8 mouse cellular contexts compared by ENCODE assay signal in genomic region chr11:114726965-114727825, GRCm38 (mm10). TPM values are rescaled to one million over a fixed set of nuclear protein-coding genes. Genes with fewer than 3 reads are reported as not detected.
DNase-seq lines count a peak whose midpoint lies in the region; ATAC-seq and TF ChIP-seq lines count a peak whose summit lies in the region.

Dnaic2 (plus strand) TSS chr11:114727408.

- H3K4me3 ChIP-seq in CH12.LX (replicated peaks in 1 of 3; ENCODE audit: low read depth in 2 of 3, low read length in 2 of 3, poor library complexity in 1 of 3): peak within 1 kb of the TSS in 1 of 3 experiments; percentile 26
- H3K4me3 ChIP-seq in forebrain, embryonic 11.5 days (ENCODE audit: low read depth, low read length): peak within 1 kb of the TSS; percentile 30
- H3K4me3 ChIP-seq in heart, embryonic 14.5 days (ENCODE audit: control insufficient read depth in 1 of 2, insufficient read depth in 1 of 2, low read depth in 1 of 2, low read length in 2 of 2): peak within 1 kb of the TSS; percentile 29 to 38
- H3K4me3 ChIP-seq in liver, embryonic 15.5 days (replicated peaks): peak within 1 kb of the TSS; percentile 21; the same call in 1 of the 2 replicates
- peak within 1 kb of the TSS; percentile 33 for H3K4me3 ChIP-seq in neural tube, embryonic 13.5 days

- TF ChIP-seq POLR2A in CH12.LX (IDR thresholded peaks at IDR 0.05; ENCODE audit: low read depth, low read length): no peak

- H3K79me2 ChIP-seq in CH12.LX (replicated peaks; ENCODE audit: control insufficient read depth, extremely low read depth, insufficient read depth, poor library complexity, severe bottlenecking): no peaks in the 10 kb centered on the region

- H3K27ac ChIP-seq in CH12.LX (ENCODE audit: insufficient read depth, low read depth): no peak within 1 kb of the TSS
- H3K27ac ChIP-seq in forebrain, embryonic 11.5 days (ENCODE audit: low read depth, low read length): no peak within 1 kb of the TSS
- no peak within 1 kb of the TSS for H3K27ac ChIP-seq in heart, embryonic 14.5 days (replicated peaks in 1 of 2; ENCODE audit: control insufficient read depth in 1 of 2, insufficient read depth in 1 of 2, low read depth in 2 of 2, low read length in 2 of 2)
- no peak within 1 kb of the TSS for H3K27ac ChIP-seq in liver, embryonic 15.5 days (replicated peaks)
- peak within 1 kb of the TSS; percentile 59; the same call in 1 of the 2 replicates for H3K27ac ChIP-seq in neural tube, embryonic 13.5 days (replicated peaks)

- H3K4me2 ChIP-seq in CH12.LX (ENCODE audit: insufficient read depth, low read depth, poor library complexity, severe bottlenecking): peak within 1 kb of the TSS; percentile 64
- H3K4me2 ChIP-seq in forebrain, embryonic 11.5 days (ENCODE audit: low read depth, low read length, severe bottlenecking): peak within 1 kb of the TSS; percentile 50
- H3K4me2 ChIP-seq in heart, embryonic 14.5 days (ENCODE audit: low read length): peak within 1 kb of the TSS; percentile 64
- peak within 1 kb of the TSS; percentile 57 for H3K4me2 ChIP-seq in liver, embryonic 15.5 days
- peak within 1 kb of the TSS; percentile 64 for H3K4me2 ChIP-seq in neural tube, embryonic 13.5 days

- peak; percentile 88 for ATAC-seq in forebrain, embryonic 11.5 days (replicated peaks; ENCODE audit: low FRiP score)
- ATAC-seq in heart, embryonic 14.5 days (ENCODE audit: insufficient number of reproducible peaks, insufficient read depth, low FRiP score, low read depth): peak; percentile 72
- ATAC-seq in liver, embryonic 15.5 days (ENCODE audit: insufficient read depth): no peak
- peak; percentile 84 for ATAC-seq in neural tube, embryonic 13.5 days (ENCODE audit: low read depth)
- no peak for ATAC-seq in erythroid progenitor cell, adult 5-6 weeks (replicated peaks; ENCODE audit: low FRiP score, poor library complexity, severe bottlenecking)

- H3K4me1 ChIP-seq in CH12.LX (ENCODE audit: control insufficient read depth in 1 of 2, insufficient read depth in 2 of 2): peaks cover 15 to 17% of the 10 kb centered on the region in 2 experiments
- no peaks in the 10 kb centered on the region for H3K4me1 ChIP-seq in forebrain, embryonic 11.5 days (replicated peaks; ENCODE audit: control insufficient read depth, insufficient read depth, low read length)
- H3K4me1 ChIP-seq in heart, embryonic 14.5 days (ENCODE audit: control insufficient read depth in 2 of 2, insufficient read depth in 2 of 2, low read length in 2 of 2): peaks cover 8 to 15% of the 10 kb centered on the region in 2 experiments
- H3K4me1 ChIP-seq in liver, embryonic 15.5 days (replicated peaks): peaks cover 20% of the 10 kb centered on the region; the same call in 1 of the 2 replicates
- peaks cover 34% of the 10 kb centered on the region for H3K4me1 ChIP-seq in neural tube, embryonic 13.5 days (replicated peaks)

- 11% methylated on average over 34 of the region's 34 CpGs for WGBS in forebrain, embryonic 11.5 days
- 11% methylated on average over 34 of the region's 34 CpGs for WGBS in heart, embryonic 14.5 days
- 9% methylated on average over 34 of the region's 34 CpGs for WGBS in liver, embryonic 15.5 days (ENCODE audit: insufficient replicate concordance)
- 9% methylated on average over 34 of the region's 34 CpGs for WGBS in neural tube, embryonic 13.5 days

- peaks cover 8% of the 10 kb centered on the region for H3K9me3 ChIP-seq in CH12.LX (replicated peaks; ENCODE audit: low read length)
- H3K9me3 ChIP-seq in forebrain, embryonic 11.5 days (ENCODE audit: control insufficient read depth, low read length): no peaks in the 10 kb centered on the region
- 0 out of 2 replicates have a peak, but pooled peaks cover 2% of the 10 kb centered on the region for H3K9me3 ChIP-seq in heart, embryonic 14.5 days (ENCODE audit: control insufficient read depth, low read length)
- H3K9me3 ChIP-seq in liver, embryonic 15.5 days (replicated peaks): no peaks in the 10 kb centered on the region
- no peaks in the 10 kb centered on the region for H3K9me3 ChIP-seq in neural tube, embryonic 13.5 days

- no peak for TF ChIP-seq RAD21 in CH12.LX (IDR thresholded peaks at IDR 0.05; ENCODE audit: low read depth, low read length)

- DNase-seq in CH12.LX (ENCODE audit: extremely low read depth): no peak
- DNase-seq in brain, adult 2 months (ENCODE audit: low read depth, low spot score): peak; percentile 88
- peak; percentile 85 for DNase-seq in forebrain, embryonic 11.5 days (ENCODE audit: low spot score)
- DNase-seq in kidney, postnatal 14 days: peak; percentile 81

- H3K27me3 ChIP-seq in CH12.LX (replicated peaks): peaks cover 23% of the 10 kb centered on the region
- no peaks in the 10 kb centered on the region for H3K27me3 ChIP-seq in forebrain, embryonic 11.5 days (ENCODE audit: control insufficient read depth, insufficient read depth, low read length)
- H3K27me3 ChIP-seq in heart, embryonic 14.5 days (ENCODE audit: control insufficient read depth, insufficient read depth, low read length): no peaks in the 10 kb centered on the region
- peaks cover 19% of the 10 kb centered on the region for H3K27me3 ChIP-seq in liver, embryonic 15.5 days
- no peaks in the 10 kb centered on the region for H3K27me3 ChIP-seq in neural tube, embryonic 13.5 days

- H3K36me3 ChIP-seq in CH12.LX (replicated peaks in 1 of 2; ENCODE audit: control insufficient read depth in 1 of 2, insufficient read depth in 1 of 2, low read length in 1 of 2): no peaks in the 10 kb centered on the region
- no peaks in the 10 kb centered on the region for H3K36me3 ChIP-seq in forebrain, embryonic 11.5 days (ENCODE audit: control insufficient read depth, insufficient read depth, low read length)
- no peaks in the 10 kb centered on the region for H3K36me3 ChIP-seq in heart, embryonic 14.5 days (ENCODE audit: control insufficient read depth, insufficient read depth, low read length)
- no peaks in the 10 kb centered on the region for H3K36me3 ChIP-seq in liver, embryonic 15.5 days (replicated peaks)
- H3K36me3 ChIP-seq in neural tube, embryonic 13.5 days: no peaks in the 10 kb centered on the region

- TF ChIP-seq CTCF in CH12.LX (conservative IDR thresholded peaks at IDR 0.05 in 1 of 2, IDR thresholded peaks at IDR 0.05 in 1 of 2; ENCODE audit: low read depth in 2 of 2, low read length in 2 of 2): no peak

- TF ChIP-seq EP300 in CH12.LX (IDR thresholded peaks at IDR 0.05; ENCODE audit: low read length): no peak

- dilution Hi-C loops in CH12.LX (cut with MboI; ENCODE audit: extremely low pct_ligation_motif_present, extremely low pct_unique_long_range_greater_than_20kb, low sequenced_read_pairs): no loop called here

- in situ Hi-C loops in CH12.LX (cut with MboI; ENCODE audit: low pct_ligation_motif_present, low pct_unique_long_range_greater_than_20kb, low sequenced_read_pairs): no loop called here

- H3K9ac ChIP-seq in CH12.LX (ENCODE audit: insufficient read depth, low read depth): no peak within 1 kb of the TSS
- H3K9ac ChIP-seq in forebrain, embryonic 11.5 days (ENCODE audit: low read length): peak within 1 kb of the TSS; percentile 35; the same call in 1 of the 2 replicates
- peak within 1 kb of the TSS; percentile 28 for H3K9ac ChIP-seq in heart, embryonic 14.5 days (ENCODE audit: low read length)
- H3K9ac ChIP-seq in liver, embryonic 15.5 days: no peak within 1 kb of the TSS
- H3K9ac ChIP-seq in neural tube, embryonic 13.5 days: peak within 1 kb of the TSS; percentile 60

TF ChIP-seq in CH12.LX, 34 proteins besides CTCF, POLR2A, EP300 and RAD21 (continues in another document):
- TF ChIP-seq MEF2A (IDR thresholded peaks at IDR 0.05; ENCODE audit: borderline replicate concordance, low read depth, low read length): no peak
- TF ChIP-seq ELF1 (IDR thresholded peaks at IDR 0.05; ENCODE audit: low read depth, low read length): peak; percentile 51; the same call in 1 of the 2 replicates
- TF ChIP-seq MXI1 (IDR thresholded peaks at IDR 0.05; ENCODE audit: low read depth, low read length): peak; percentile 88
- TF ChIP-seq POLR2AphosphoS2 (IDR thresholded peaks at IDR 0.05; ENCODE audit: low read depth, low read length): no peak
- TF ChIP-seq BHLHE40 (IDR thresholded peaks at IDR 0.05; ENCODE audit: low read depth, low read length): peak; percentile 85
- TF ChIP-seq IRF4 (IDR thresholded peaks at IDR 0.05; ENCODE audit: low read depth, low read length): no peak
- TF ChIP-seq MAFK (IDR thresholded peaks at IDR 0.05; ENCODE audit: insufficient replicate concordance, low read length): no peak
- TF ChIP-seq USF2 (conservative IDR thresholded peaks at IDR 0.05; ENCODE audit: low read depth, low read length): peak; percentile 61
- no peak for TF ChIP-seq JUND (conservative IDR thresholded peaks at IDR 0.05; ENCODE audit: low read depth, low read length)
- TF ChIP-seq MAZ (IDR thresholded peaks at IDR 0.05; ENCODE audit: low read depth, low read length): no peak
- TF ChIP-seq ZMIZ1 (IDR thresholded peaks at IDR 0.05; ENCODE audit: low read depth, low read length): no peak
- no peak for TF ChIP-seq ZNF384 (IDR thresholded peaks at IDR 0.05; ENCODE audit: low read depth, low read length)
- TF ChIP-seq JUN (IDR thresholded peaks at IDR 0.05; ENCODE audit: insufficient read depth, low read depth, low read length): no peak
- TF ChIP-seq NELFE (IDR thresholded peaks at IDR 0.05; ENCODE audit: low read depth, low read length): no peak
- TF ChIP-seq ZC3H11A (IDR thresholded peaks at IDR 0.05; ENCODE audit: low read depth, low read length): no peak
- no peak for TF ChIP-seq KAT2A (IDR thresholded peaks at IDR 0.05; ENCODE audit: insufficient replicate concordance, low read length)
- no peak for TF ChIP-seq GABPA (IDR thresholded peaks at IDR 0.05; ENCODE audit: insufficient replicate concordance, low read depth, low read length)
- no peak for TF ChIP-seq PAX5 (IDR thresholded peaks at IDR 0.05; ENCODE audit: low read length)
- TF ChIP-seq MAX (IDR thresholded peaks at IDR 0.05; ENCODE audit: low read length): peak; percentile 67; the same call in 1 of the 2 replicates
- no peak for TF ChIP-seq ETS1 (conservative IDR thresholded peaks at IDR 0.05; ENCODE audit: low read depth, low read length)
- no peak for TF ChIP-seq TCF12 (IDR thresholded peaks at IDR 0.05; ENCODE audit: low read depth, low read length)

RNA-seq across cellular contexts. Expression of gene Dnaic2, which starts in this region (rescaled TPM):
- 0.17 and 0.59 TPM in 2 replicates for total RNA-seq in CH12.LX (2012; rRNA removed)
- 0.93 and 1.2 TPM in 2 replicates for total RNA-seq in CH12.LX (2014; rRNA removed)
- polyA plus RNA-seq in CH12.LX (2012; ENCODE audit: insufficient read length, low read depth): 0.45 and 0.83 TPM in 2 replicates
- polyA plus RNA-seq in forebrain, embryonic 11.5 days (2014; fragmentation: Nextera tagmentation; extraction: Ambion mirVana): 0.96 and 1.1 TPM in 2 replicates
- 0.35 TPM in 1 of 2 replicates, not detected in the other for polyA plus RNA-seq in heart, embryonic 14.5 days (2014; fragmentation: Nextera tagmentation; extraction: Ambion mirVana)
- polyA plus RNA-seq in liver, embryonic 15.5 days (2015; fragmentation: Nextera tagmentation; extraction: Ambion mirVana): 0.18 and 0.56 TPM in 2 replicates
- 2.9 TPM in 2 replicates for polyA plus RNA-seq in neural tube, embryonic 13.5 days (2015; fragmentation: Nextera tagmentation; extraction: Ambion mirVana)
- total RNA-seq in erythroid progenitor cell, adult 5-6 weeks (2015; ENCODE audit: low replicate concordance): not detected in 2 replicates
- not detected in 2 replicates for total RNA-seq in erythroid progenitor cell, adult 5-6 weeks (2017; ENCODE audit: low replicate concordance)

Comparison
In these comparisons a context has a peak if more than half of its experiments do, and no peak if none do; other contexts are left out.
1. Peak in ATAC-seq, H3K4me3 ChIP-seq, H3K9ac ChIP-seq and H3K4me2 ChIP-seq in heart, embryonic 14.5 days; RNA of the gene not detected or under 1 TPM.
2. H3K9ac ChIP-seq: peak in forebrain, embryonic 11.5 days (single experiment) and neural tube, embryonic 13.5 days (single experiment); none in CH12.LX (single experiment) and liver, embryonic 15.5 days (single experiment).
3. ATAC-seq: peak in forebrain, embryonic 11.5 days (single experiment) and neural tube, embryonic 13.5 days (single experiment); none in liver, embryonic 15.5 days (single experiment) and erythroid progenitor cell, adult 5-6 weeks (single experiment).
4. Peak in every context shown above with its lines, with median percentiles within 50 percentile points of each other: H3K4me2 ChIP-seq.